In the genomic region with DNA sequence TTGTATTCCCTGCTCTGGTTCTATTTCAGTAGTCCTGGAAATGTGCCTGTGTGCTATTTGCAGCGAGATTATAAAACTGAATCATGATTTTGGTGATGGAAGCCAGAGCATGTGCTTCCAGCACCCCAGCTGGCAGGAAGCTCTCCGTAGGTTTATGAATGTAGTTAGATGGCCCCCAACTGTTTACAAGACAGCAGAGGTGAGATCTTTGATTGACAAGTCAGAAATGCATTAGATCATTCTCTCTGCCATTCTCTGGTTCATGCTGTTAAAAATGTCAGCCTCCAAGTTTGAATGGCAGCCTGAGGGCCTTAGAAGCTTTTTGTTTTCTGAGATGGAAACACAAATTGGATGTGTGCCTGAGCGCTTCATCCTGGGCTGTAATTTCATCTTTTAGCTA, we compare ENCODE assay signal across 14 mouse cellular contexts.
DNase-seq lines count a peak whose midpoint lies in the region; ATAC-seq lines count a peak whose summit lies in the region.
"Had no signal": no experiment of that assay in that cellular context is flagged by ENCODE, and none has a peak within 500 bp of the region (broad histone marks: within the 10 kb centered on the region; RNA-seq: fewer than 3 reads in every experiment).

No protein-coding gene starts in this region.

- peaks cover 11% of the 10 kb centered on the region; the same call in 1 of the 2 replicates for H3K4me1 ChIP-seq in hindbrain, embryonic 14.5 days (replicated peaks; ENCODE audit: control insufficient read depth, insufficient read depth, low read length)
- H3K4me1 ChIP-seq in hindbrain, embryonic 10.5 days (replicated peaks): 0 out of 2 replicates have a peak, but pooled peaks cover 2% of the 10 kb centered on the region
- peaks cover 16% of the 10 kb centered on the region for H3K4me1 ChIP-seq in neural tube, embryonic 15.5 days
- H3K4me1 ChIP-seq in limb, embryonic 10.5 days: no peaks in the 10 kb centered on the region

- H3K9me3 ChIP-seq in hindbrain, embryonic 14.5 days (ENCODE audit: control insufficient read depth, low read length): no peaks in the 10 kb centered on the region
- H3K9me3 ChIP-seq in hindbrain, embryonic 10.5 days: no peaks in the 10 kb centered on the region
- no peaks in the 10 kb centered on the region for H3K9me3 ChIP-seq in neural tube, embryonic 15.5 days (replicated peaks)
- H3K9me3 ChIP-seq in limb, embryonic 10.5 days (replicated peaks): no peaks in the 10 kb centered on the region
- H3K9me3 ChIP-seq: heart, embryonic 15.5 days; lung, embryonic 15.5 days had no signal

- H3K4me2 ChIP-seq in hindbrain, embryonic 14.5 days (replicated peaks): no peak overlapping the region
- no peak overlapping the region for H3K4me2 ChIP-seq in neural tube, embryonic 15.5 days
- H3K4me2 ChIP-seq: heart, embryonic 15.5 days; lung, embryonic 15.5 days had no signal

- DNase-seq in hindbrain, embryonic 14.5 days (ENCODE audit: low spot score): no peak
- DNase-seq in hindbrain, embryonic 10.5 days (ENCODE audit: low spot score): no peak
- DNase-seq in cerebellum, adult 9-11 months: peak; percentile 63
- peak; percentile 71 to 85 for DNase-seq in frontal cortex, adult 2 months (ENCODE audit: extremely low spot score in 1 of 2, low spot score in 1 of 2)
- no peak for DNase-seq in adrenal gland, adult (ENCODE audit: inconsistent age in 2 of 2, low spot score in 1 of 2)
- no peak for DNase-seq in limb, embryonic 10.5 days (ENCODE audit: low spot score)
- no peak for DNase-seq in gastrocnemius, adult 8-10 months (ENCODE audit: low spot score in 2 of 2)
- DNase-seq: spleen, adult 18-20 months; thymus, postnatal 36 days had no signal

- no peaks in the 10 kb centered on the region for H3K27me3 ChIP-seq in hindbrain, embryonic 14.5 days (ENCODE audit: control insufficient read depth, insufficient read depth, low read length)
- peaks cover 3% of the 10 kb centered on the region for H3K27me3 ChIP-seq in hindbrain, embryonic 10.5 days (ENCODE audit: insufficient read depth, poor library complexity, severe bottlenecking)
- no peaks in the 10 kb centered on the region for H3K27me3 ChIP-seq in neural tube, embryonic 15.5 days (replicated peaks)
- H3K27me3 ChIP-seq in limb, embryonic 10.5 days (ENCODE audit: low read depth, poor library complexity, severe bottlenecking): no peaks in the 10 kb centered on the region
- H3K27me3 ChIP-seq: heart, embryonic 15.5 days; lung, embryonic 15.5 days had no signal

- H3K36me3 ChIP-seq in hindbrain, embryonic 14.5 days (replicated peaks; ENCODE audit: control insufficient read depth, insufficient read depth): no peaks in the 10 kb centered on the region
- H3K36me3 ChIP-seq in hindbrain, embryonic 10.5 days: no peaks in the 10 kb centered on the region
- H3K36me3 ChIP-seq in neural tube, embryonic 15.5 days: no peaks in the 10 kb centered on the region
- no peaks in the 10 kb centered on the region for H3K36me3 ChIP-seq in limb, embryonic 10.5 days
- H3K36me3 ChIP-seq: heart, embryonic 15.5 days; lung, embryonic 15.5 days had no signal

- peak overlapping the region; percentile 60; the same call in 1 of the 2 replicates for H3K27ac ChIP-seq in hindbrain, embryonic 14.5 days
- no peak overlapping the region for H3K27ac ChIP-seq in hindbrain, embryonic 10.5 days
- peak overlapping the region; percentile 67 for H3K27ac ChIP-seq in neural tube, embryonic 15.5 days (replicated peaks)
- no peak overlapping the region for H3K27ac ChIP-seq in limb, embryonic 10.5 days
- H3K27ac ChIP-seq: heart, embryonic 15.5 days; lung, embryonic 15.5 days had no signal

- WGBS in hindbrain, embryonic 14.5 days: 60% methylated on average over 3 of the region's 3 CpGs
- WGBS in hindbrain, embryonic 10.5 days: 74% methylated on average over 3 of the region's 3 CpGs
- WGBS in neural tube, embryonic 15.5 days: 37% methylated on average over 3 of the region's 3 CpGs
- 82% methylated on average over 3 of the region's 3 CpGs for WGBS in limb, embryonic 10.5 days

- no peak for ATAC-seq in hindbrain, embryonic 14.5 days (ENCODE audit: low FRiP score)
- ATAC-seq in neural tube, embryonic 15.5 days (ENCODE audit: low FRiP score): no peak
- ATAC-seq: intestine, embryonic 16.5 days had no signal

- H3K9ac ChIP-seq in hindbrain, embryonic 14.5 days: no peak overlapping the region
- H3K9ac ChIP-seq in neural tube, embryonic 15.5 days (replicated peaks): no peak overlapping the region
- H3K9ac ChIP-seq: heart, embryonic 15.5 days; lung, embryonic 15.5 days had no signal

- H3K4me3 ChIP-seq in hindbrain, embryonic 14.5 days (replicated peaks; ENCODE audit: low read length): no peak overlapping the region
- H3K4me3 ChIP-seq in hindbrain, embryonic 10.5 days: no peak overlapping the region
- no peak overlapping the region for H3K4me3 ChIP-seq in neural tube, embryonic 15.5 days (replicated peaks)
- no peak overlapping the region for H3K4me3 ChIP-seq in limb, embryonic 10.5 days
- H3K4me3 ChIP-seq: erythroblast, embryonic 14.5 days; heart, embryonic 15.5 days; lung, embryonic 15.5 days had no signal

Comparison
In these comparisons a context has a peak if more than half of its experiments do, and no peak if none do; other contexts are left out.
1. H3K27ac ChIP-seq: peak in hindbrain, embryonic 14.5 days (single experiment) and neural tube, embryonic 15.5 days (single experiment); none in hindbrain, embryonic 10.5 days (single experiment) and limb, embryonic 10.5 days (single experiment).
2. DNase-seq: peak in cerebellum, adult 9-11 months (single experiment) and frontal cortex, adult 2 months (2 of 2); none in hindbrain, embryonic 14.5 days (single experiment), hindbrain, embryonic 10.5 days (single experiment), adrenal gland, adult (0 of 2), limb, embryonic 10.5 days (single experiment) and gastrocnemius, adult 8-10 months (0 of 2).